Mouse (Mus musculus): ENCODE measurements around the gene Aimp2.

The Aimp2 gene

GRCm38 (mm10) chr5:143902111-143902510 is 7.5 kb downstream of the Aimp2 start:
- no peak for DNase-seq (ENCODE audit: low spot score)

DNA sequence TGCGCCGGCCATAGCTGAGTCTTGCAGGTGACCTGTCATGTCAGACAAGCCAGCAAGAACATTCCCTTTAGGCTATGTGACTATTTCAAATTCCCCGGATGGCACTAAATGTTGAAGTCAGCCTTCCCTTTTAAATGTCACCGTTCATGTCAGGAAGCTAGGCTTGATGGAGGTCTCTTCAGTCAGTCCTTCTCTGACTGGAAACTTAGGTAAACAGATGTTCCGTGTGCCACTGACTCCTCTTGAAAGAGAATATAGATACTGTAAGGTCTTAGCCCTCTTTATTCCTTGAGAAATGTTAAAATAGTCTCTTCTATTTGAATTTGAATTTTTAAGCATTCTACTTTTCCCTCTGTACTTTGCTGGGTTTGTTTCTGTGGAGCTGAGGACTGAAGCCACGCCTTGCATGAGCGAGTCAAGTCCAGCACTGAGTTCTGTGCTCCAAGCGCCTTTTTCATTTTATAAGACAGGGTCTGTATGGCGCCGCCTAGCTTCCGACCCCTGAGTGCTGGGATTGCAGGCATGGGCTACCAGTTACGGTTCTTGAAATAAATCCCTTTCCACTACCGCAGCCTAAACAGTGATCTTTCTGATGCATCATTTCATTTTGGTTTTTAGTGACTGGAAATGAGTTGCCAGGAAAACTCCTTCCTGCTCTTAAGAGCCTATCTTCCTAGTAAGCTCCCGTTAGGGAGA is 11.9 kb downstream of the Aimp2 start, which contains the start of gene Ankrd61:
Gene Ankrd61, minus strand, starts transcription at position 51 of the 696 bp plus-strand sequence.
- no peak for DNase-seq (ENCODE audit: low spot score)

- no peak for DNase-seq (ENCODE audit: low spot score)
Measured at GRCm38 (mm10) chr5:143893396-143893795, 16.3 kb downstream of the Aimp2 start.

DNA sequence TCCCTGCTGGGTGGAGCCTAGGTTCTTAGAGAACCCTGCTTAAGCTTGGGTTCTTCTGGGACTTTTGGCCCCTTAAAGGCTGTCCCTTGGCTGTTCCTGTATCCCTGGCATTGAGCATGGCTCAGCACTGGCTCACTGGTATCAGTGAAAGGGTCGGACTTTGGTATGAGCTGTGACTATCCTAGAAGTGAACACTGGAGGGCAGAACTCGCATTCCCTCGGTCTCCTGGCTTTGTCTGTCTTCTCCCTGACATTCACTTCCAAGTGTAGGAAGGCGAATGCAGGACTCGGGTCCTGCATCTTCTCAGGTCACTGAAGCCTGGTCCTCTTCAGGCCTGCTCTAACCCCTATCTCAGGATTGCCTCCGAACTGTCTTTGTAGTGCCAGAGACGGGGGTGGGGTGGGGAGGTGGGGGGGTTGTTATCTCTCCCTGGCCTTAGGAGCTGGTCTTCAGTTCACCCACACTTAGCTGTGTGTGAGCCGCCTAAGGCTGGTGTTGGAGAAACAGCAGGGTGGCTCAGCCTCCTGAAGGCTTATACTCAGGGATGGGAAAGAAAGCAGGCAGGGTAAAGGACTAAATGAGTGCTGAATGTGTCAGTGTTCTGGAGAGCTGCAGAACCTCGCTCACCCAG is 17.3 kb downstream of the Aimp2 start:
- DNase-seq (ENCODE audit: low spot score): no peak

- DNase-seq (ENCODE audit: low spot score): no peak
Measured at GRCm38 (mm10) chr5:143890741-143891140, 18.9 kb downstream of the Aimp2 start.

DNA sequence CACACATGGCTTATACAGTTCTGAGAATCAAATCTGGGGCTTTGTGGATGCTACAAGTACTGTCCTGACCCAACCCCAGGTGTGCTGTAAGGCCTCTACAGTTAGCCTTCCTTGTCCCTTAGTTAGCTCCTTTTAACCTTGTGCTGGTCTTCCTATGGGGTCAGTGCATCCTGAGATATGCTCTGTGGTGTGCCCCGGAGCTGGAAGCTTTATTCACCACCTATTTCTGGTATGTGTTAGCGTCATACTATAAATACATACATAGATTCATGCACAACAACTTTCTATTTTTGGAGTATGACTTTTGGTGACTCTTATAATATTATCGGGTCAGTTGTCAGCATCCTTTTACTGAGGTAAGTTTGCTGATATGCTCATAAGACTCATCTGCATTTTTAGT is 24.4 kb downstream of the Aimp2 start:
- no peak for DNase-seq (ENCODE audit: low spot score)

DNA sequence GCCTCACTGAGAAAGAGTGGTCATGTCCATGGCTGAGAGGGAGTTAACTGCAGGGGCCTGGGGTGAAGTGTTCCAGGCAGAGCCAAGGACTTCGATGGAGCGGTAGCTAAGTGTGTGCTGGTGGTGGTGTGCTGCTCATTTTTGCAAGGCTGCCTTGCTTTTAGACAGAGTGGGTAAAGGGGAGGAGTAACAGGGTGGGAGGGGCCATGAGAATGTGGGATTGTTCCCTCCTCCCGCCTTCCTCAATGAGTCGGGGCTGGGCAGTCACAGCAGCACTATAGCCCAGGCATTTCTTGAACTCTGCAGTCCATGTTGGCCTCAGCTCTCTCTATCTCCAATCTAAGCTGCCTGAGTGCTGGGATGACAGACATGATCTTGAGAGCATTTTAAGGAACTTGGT is 35.1 kb downstream of the Aimp2 start:
- DNase-seq (ENCODE audit: low spot score): no peak

GRCm38 (mm10) chr5:143871547-143872169 is 38.0 kb downstream of the Aimp2 start:
- DNase-seq (ENCODE audit: low spot score): no peak

All from retina, embryonic 14.5 days (tissue).